ENCODE assay signal across 15 mouse cellular contexts in genomic region chr10:59741448-59741847, GRCm38 (mm10). TPM values are rescaled to one million over a fixed set of nuclear protein-coding genes. Genes with fewer than 3 reads are reported as not detected.
A peak's percentile ranks its signal among the peaks of the same experiment; 100 is the strongest.
DNase-seq lines count a peak whose midpoint lies in the region; ATAC-seq and TF ChIP-seq lines count a peak whose summit lies in the region.
"Had no signal": no experiment of that assay in that cellular context is flagged by ENCODE, and none has a peak within 500 bp of the region (broad histone marks: within the 10 kb centered on the region; RNA-seq: fewer than 3 reads in every experiment).

No protein-coding gene starts in this region.

- ATAC-seq in liver, embryonic 12.5 days, result no peak
- ATAC-seq: forebrain, embryonic 13.5 days had no signal

- H3K9me3 ChIP-seq in liver, embryonic 12.5 days (replicated peaks), result no peaks in the 10 kb centered on the region
- H3K9me3 ChIP-seq: forebrain, embryonic 13.5 days; liver, embryonic 15.5 days had no signal

- no peak overlapping the region for H3K4me2 ChIP-seq in liver, embryonic 12.5 days
- H3K4me2 ChIP-seq: forebrain, embryonic 13.5 days; liver, embryonic 15.5 days had no signal

- peak; percentile 21 for DNase-seq in liver, adult 2 months (ENCODE audit: extremely low read depth, low read depth, low spot score)
- peak; percentile 41 for DNase-seq in adrenal gland, postnatal 14 days
- peak; percentile 24 for DNase-seq in kidney, postnatal 14 days
- no peak for DNase-seq in left cerebral cortex, postnatal 10 days (ENCODE audit: extremely low spot score in 1 of 2, low spot score in 2 of 2)
- no peak for DNase-seq in gastrocnemius, postnatal 4 days (ENCODE audit: low spot score in 2 of 2)
- DNase-seq in MN1 (ENCODE audit: low spot score), result no peak
- DNase-seq: cerebellum, adult 11-12 months; gastrocnemius, postnatal 14 days; heart, postnatal 10 days; spleen, adult 18-20 months; thymus, postnatal 14 days had no signal

- no peaks in the 10 kb centered on the region for H3K27me3 ChIP-seq in liver, adult 2 months (ENCODE audit: control insufficient read depth, insufficient read depth, low read length)
- H3K27me3 ChIP-seq in liver, embryonic 12.5 days (replicated peaks), result no peaks in the 10 kb centered on the region
- H3K27me3 ChIP-seq: forebrain, embryonic 13.5 days; liver, embryonic 15.5 days had no signal

- no peak for TF ChIP-seq POLR2A in liver, adult 2 months (IDR thresholded peaks at IDR 0.05; ENCODE audit: extremely low read depth, insufficient read depth, low read length)

- 51% methylated on average over 4 of the region's 4 CpGs for WGBS in liver, adult 2 months
- WGBS in liver, embryonic 12.5 days (ENCODE audit: insufficient replicate concordance), result 78% methylated on average over 4 of the region's 4 CpGs
- WGBS in macrophage (ENCODE audit: missing documents), result 79% methylated on average over 4 of the region's 4 CpGs

- peaks cover 6% of the 10 kb centered on the region; the same call in 1 of the 2 replicates for H3K36me3 ChIP-seq in liver, adult 2 months (ENCODE audit: control insufficient read depth, insufficient read depth, low read length)
- peaks cover 41% of the 10 kb centered on the region for H3K36me3 ChIP-seq in liver, embryonic 12.5 days
- peaks cover 9% of the 10 kb centered on the region; the same call in 1 of the 2 replicates for H3K36me3 ChIP-seq in macrophage (ENCODE audit: inconsistent target)

- H3K79me2 ChIP-seq in liver, adult 2 months (ENCODE audit: control insufficient read depth, insufficient read depth, low read length), result no peaks in the 10 kb centered on the region; the same call in 1 of the 2 replicates
- no peaks in the 10 kb centered on the region for H3K79me2 ChIP-seq in macrophage (ENCODE audit: inconsistent target)

- H3K4me1 ChIP-seq in liver, adult 2 months (ENCODE audit: control insufficient read depth, insufficient read depth, low read length), result no peaks in the 10 kb centered on the region
- H3K4me1 ChIP-seq in liver, embryonic 12.5 days, result peaks cover 11% of the 10 kb centered on the region
- H3K4me1 ChIP-seq: forebrain, embryonic 13.5 days had no signal

- no peak for TF ChIP-seq CTCF in liver, adult 2 months (IDR thresholded peaks at IDR 0.05; ENCODE audit: low read depth, low read length)

- H3K4me3 ChIP-seq in liver, adult 2 months (ENCODE audit: insufficient read depth, low read depth, low read length), result no peak overlapping the region
- no peak overlapping the region for H3K4me3 ChIP-seq in liver, embryonic 12.5 days
- H3K4me3 ChIP-seq in macrophage (ENCODE audit: inconsistent target), result no peak overlapping the region
- H3K4me3 ChIP-seq: forebrain, embryonic 13.5 days; liver, embryonic 15.5 days had no signal

- H3K27ac ChIP-seq in liver, adult 2 months (replicated peaks; ENCODE audit: insufficient read depth, low read depth, low read length), result no peak overlapping the region
- no peak overlapping the region for H3K27ac ChIP-seq in liver, embryonic 12.5 days
- H3K27ac ChIP-seq in macrophage, result peak overlapping the region; percentile 28
- H3K27ac ChIP-seq: forebrain, embryonic 13.5 days; liver, embryonic 15.5 days had no signal

- intact Hi-C loops in left cerebral cortex, postnatal 10 days (cut with DNase I), result no loop called here

- no peak overlapping the region for H3K9ac ChIP-seq in liver, adult 2 months (ENCODE audit: low read depth, low read length)
- no peak overlapping the region for H3K9ac ChIP-seq in liver, embryonic 12.5 days
- H3K9ac ChIP-seq: forebrain, embryonic 13.5 days; liver, embryonic 15.5 days had no signal

RNA-seq across cellular contexts. Expression of gene Micu1, which starts 39.2 kb away (rescaled TPM):
- total RNA-seq in liver, adult 2 months (2014; rRNA removed), result 24.1 and 26.4 TPM in 2 replicates
- polyA plus RNA-seq in liver, adult 2 months (2012; rRNA removed), result 23.7 and 24.4 TPM in 2 replicates
- 40.4 and 40.5 TPM in 2 replicates for polyA plus RNA-seq in liver, embryonic 12.5 days (2016; fragmentation: Nextera tagmentation; extraction: Ambion mirVana)
- total RNA-seq in adrenal gland, postnatal 14 days (2021), result 51.3 and 59.9 TPM in 2 replicates
- 100 to 1,000 TPM in 18 of 26 experiments, 10 to 100 TPM in 8; 58.1 to 144 (median 108) TPM for total RNA-seq in macrophage (2018; cell fraction: chromatin; rRNA removed)
- 10 to 100 TPM; 40.7 to 60.0 (median 48.6) TPM for total RNA-seq in macrophage (2018; cell fraction: cytosol; rRNA removed)
- 100 to 1,000 TPM in 1 of 26 experiments, 10 to 100 TPM in 25; 48.3 to 118 (median 64.4) TPM for total RNA-seq in macrophage (2018; cell fraction: nucleus; rRNA removed)
- polyA plus RNA-seq in macrophage (2018), result 42.3 to 52.7 TPM (median 49.5 TPM) in 3 replicates
- 10 to 100 TPM; 78.5 to 79.8 TPM for total RNA-seq in left cerebral cortex, postnatal 10 days (2021)
- 100 to 1,000 TPM; 121 to 128 TPM for total RNA-seq in gastrocnemius, postnatal 4 days (2021)

Comparison
In these comparisons a context has a peak if more than half of its experiments do, and no peak if none do; other contexts are left out.
1. DNase-seq: peak in liver, adult 2 months (single experiment), adrenal gland, postnatal 14 days (single experiment) and kidney, postnatal 14 days (single experiment); none in left cerebral cortex, postnatal 10 days (0 of 2), gastrocnemius, postnatal 4 days (0 of 2) and MN1 (single experiment).